In genomic region chr6:30620994-30621393, GRCm38 (mm10) we compare ENCODE assay signal across 21 mouse cellular contexts. TPM values are rescaled to one million over a fixed set of nuclear protein-coding genes. Genes with fewer than 3 reads are reported as not detected.
A peak's percentile ranks its signal among the peaks of the same experiment; 100 is the strongest.
DNase-seq lines count a peak whose midpoint lies in the region; ATAC-seq and TF ChIP-seq lines count a peak whose summit lies in the region.
"Had no signal": no experiment of that assay in that cellular context is flagged by ENCODE, and none has a peak within 500 bp of the region (broad histone marks: within the 10 kb centered on the region; RNA-seq: fewer than 3 reads in every experiment).

No protein-coding gene starts in this region.

- no peak for TF ChIP-seq CTCF in lung, embryonic 14.5 days (IDR thresholded peaks at IDR 0.05; ENCODE audit: low read depth)

- no peak for ATAC-seq in heart, embryonic 11.5 days (replicated peaks; ENCODE audit: insufficient number of reproducible peaks, low FRiP score, low TSS enrichment)
- no peak for ATAC-seq in lung, embryonic 14.5 days (ENCODE audit: insufficient read depth)
- ATAC-seq in embryonic facial prominence, embryonic 15.5 days (ENCODE audit: insufficient number of reproducible peaks, low FRiP score, low TSS enrichment, low read depth) = no peak
- ATAC-seq in limb, embryonic 13.5 days (ENCODE audit: low FRiP score, low read depth) = 0 out of 2 replicates have a peak, but pooled peaks have one; percentile 35
- no peak for ATAC-seq in granulocyte monocyte progenitor cell, adult 5-6 weeks (replicated peaks; ENCODE audit: poor library complexity, severe bottlenecking)

- WGBS in heart, embryonic 11.5 days (ENCODE audit: insufficient replicate concordance) = 70% methylated on average over 6 of the region's 6 CpGs
- 82% methylated on average over 6 of the region's 6 CpGs for WGBS in lung, embryonic 14.5 days
- WGBS in embryonic facial prominence, embryonic 15.5 days = 66% methylated on average over 6 of the region's 6 CpGs
- 73% methylated on average over 6 of the region's 6 CpGs for WGBS in limb, embryonic 13.5 days

- H3K4me3 ChIP-seq in heart, embryonic 11.5 days (ENCODE audit: low read depth, low read length) = no peak overlapping the region
- no peak overlapping the region for H3K4me3 ChIP-seq in lung, embryonic 14.5 days (ENCODE audit: low read depth, low read length)
- no peak overlapping the region for H3K4me3 ChIP-seq in embryonic facial prominence, embryonic 15.5 days (replicated peaks)
- no peak overlapping the region for H3K4me3 ChIP-seq in limb, embryonic 13.5 days
- H3K4me3 ChIP-seq: neural tube, embryonic 15.5 days had no signal

- no peaks in the 10 kb centered on the region for H3K36me3 ChIP-seq in heart, embryonic 11.5 days (ENCODE audit: control insufficient read depth, insufficient read depth, low read length)
- no peaks in the 10 kb centered on the region for H3K36me3 ChIP-seq in lung, embryonic 14.5 days (ENCODE audit: insufficient read depth)
- no peaks in the 10 kb centered on the region for H3K36me3 ChIP-seq in embryonic facial prominence, embryonic 15.5 days
- H3K36me3 ChIP-seq in limb, embryonic 13.5 days = no peaks in the 10 kb centered on the region
- H3K36me3 ChIP-seq: neural tube, embryonic 15.5 days had no signal

- DNase-seq in heart, postnatal 36 days = no peak
- DNase-seq in lung, embryonic 14.5 days = no peak
- DNase-seq in lung, postnatal 36 days = no peak
- DNase-seq: adrenal gland, adult 2 months; cerebellum, adult 9-10 months; kidney, postnatal 14 days; retina, postnatal 1 day; thymus, postnatal 4 days had no signal

- H3K9ac ChIP-seq in heart, embryonic 11.5 days (ENCODE audit: low read depth, low read length) = no peak overlapping the region
- H3K9ac ChIP-seq in lung, embryonic 14.5 days = no peak overlapping the region
- no peak overlapping the region for H3K9ac ChIP-seq in embryonic facial prominence, embryonic 15.5 days
- no peak overlapping the region for H3K9ac ChIP-seq in limb, embryonic 13.5 days
- H3K9ac ChIP-seq: neural tube, embryonic 15.5 days had no signal

- intact Hi-C loops in heart, postnatal 36 days (cut with DNase I) = no loop called here

- H3K27me3 ChIP-seq in heart, embryonic 11.5 days (ENCODE audit: control insufficient read depth, insufficient read depth, low read length) = no peaks in the 10 kb centered on the region
- no peaks in the 10 kb centered on the region for H3K27me3 ChIP-seq in lung, embryonic 14.5 days (ENCODE audit: insufficient read depth, low read length)
- H3K27me3 ChIP-seq in embryonic facial prominence, embryonic 15.5 days = no peaks in the 10 kb centered on the region
- H3K27me3 ChIP-seq in limb, embryonic 13.5 days = no peaks in the 10 kb centered on the region
- H3K27me3 ChIP-seq: neural tube, embryonic 15.5 days had no signal

- H3K4me2 ChIP-seq in heart, embryonic 11.5 days = no peak overlapping the region
- H3K4me2 ChIP-seq in lung, embryonic 14.5 days = no peak overlapping the region
- H3K4me2 ChIP-seq in embryonic facial prominence, embryonic 15.5 days (replicated peaks) = no peak overlapping the region
- H3K4me2 ChIP-seq in limb, embryonic 13.5 days (replicated peaks) = no peak overlapping the region
- H3K4me2 ChIP-seq: neural tube, embryonic 15.5 days had no signal

- H3K4me1 ChIP-seq in heart, embryonic 11.5 days (ENCODE audit: control insufficient read depth, insufficient read depth, low read length) = peaks cover 50% of the 10 kb centered on the region
- H3K4me1 ChIP-seq in lung, embryonic 14.5 days (ENCODE audit: insufficient read depth) = peaks cover 23% of the 10 kb centered on the region
- peaks cover 40% of the 10 kb centered on the region for H3K4me1 ChIP-seq in embryonic facial prominence, embryonic 15.5 days
- H3K4me1 ChIP-seq in limb, embryonic 13.5 days = peaks cover 40% of the 10 kb centered on the region

- H3K9me3 ChIP-seq in heart, embryonic 11.5 days (replicated peaks; ENCODE audit: control insufficient read depth, low read length) = no peaks in the 10 kb centered on the region
- H3K9me3 ChIP-seq in lung, embryonic 14.5 days (ENCODE audit: low read depth, low read length) = no peaks in the 10 kb centered on the region
- H3K9me3 ChIP-seq in embryonic facial prominence, embryonic 15.5 days (replicated peaks) = no peaks in the 10 kb centered on the region
- H3K9me3 ChIP-seq in limb, embryonic 13.5 days = no peaks in the 10 kb centered on the region
- H3K9me3 ChIP-seq: neural tube, embryonic 15.5 days had no signal

- peak overlapping the region; percentile 70 for H3K27ac ChIP-seq in heart, embryonic 11.5 days (ENCODE audit: low read depth, low read length)
- H3K27ac ChIP-seq in lung, embryonic 14.5 days (ENCODE audit: low read depth) = peak overlapping the region; percentile 87
- H3K27ac ChIP-seq in embryonic facial prominence, embryonic 15.5 days (replicated peaks) = peak overlapping the region; percentile 13; the same call in 1 of the 2 replicates
- peak overlapping the region; percentile 23; the same call in 1 of the 2 replicates for H3K27ac ChIP-seq in limb, embryonic 13.5 days
- H3K27ac ChIP-seq: neural tube, embryonic 15.5 days had no signal

RNA-seq across cellular contexts. Expression of gene Cpa5, which starts 10.2 kb away (rescaled TPM):
- polyA plus RNA-seq in heart, embryonic 11.5 days (2014; fragmentation: Nextera tagmentation; extraction: Ambion mirVana) = 1.4 and 2.7 TPM in 2 replicates
- total RNA-seq in heart, postnatal 36 days (2021) = not detected
- 0.11 TPM in 1 of 2 replicates, not detected in the other for polyA plus RNA-seq in lung, embryonic 14.5 days (2014; fragmentation: Nextera tagmentation; extraction: Ambion mirVana)
- 0.43 and 1.3 TPM in 2 replicates for polyA plus RNA-seq in embryonic facial prominence, embryonic 15.5 days (2015; fragmentation: Nextera tagmentation; extraction: Ambion mirVana)
- 0.33 and 0.79 TPM in 2 replicates for polyA plus RNA-seq in limb, embryonic 13.5 days (2015; fragmentation: Nextera tagmentation; extraction: Ambion mirVana)
- not detected in 2 replicates for total RNA-seq in granulocyte monocyte progenitor cell, adult 5-6 weeks (2014; fragmentation: Nextera tagmentation)
- total RNA-seq in granulocyte monocyte progenitor cell, adult 5-6 weeks (2017) = not detected in 2 replicates
- total RNA-seq: adrenal gland, adult 2 months; ES-E14; layer of hippocampus, postnatal 10 days; left cerebral cortex, postnatal 36 days; megakaryocyte progenitor cell, adult 5-6 weeks; monocyte, adult 5-6 weeks had no signal
- polyA plus RNA-seq: adrenal gland, adult 2 months; C2C12; neural tube, embryonic 15.5 days; small intestine, adult 2 months had no signal

RNA-seq across cellular contexts. Expression of gene Cpa1, which starts 18.0 kb away (rescaled TPM):
- 2.4 and 2.5 TPM in 2 replicates for polyA plus RNA-seq in heart, embryonic 11.5 days (2014; fragmentation: Nextera tagmentation; extraction: Ambion mirVana)
- under 1 TPM in 1 of 2 experiments, not detected in 1; 0.27 TPM for total RNA-seq in heart, postnatal 36 days (2021)
- polyA plus RNA-seq in lung, embryonic 14.5 days (2014; fragmentation: Nextera tagmentation; extraction: Ambion mirVana) = 1.9 and 3.0 TPM in 2 replicates
- 0.98 and 1.2 TPM in 2 replicates for polyA plus RNA-seq in embryonic facial prominence, embryonic 15.5 days (2015; fragmentation: Nextera tagmentation; extraction: Ambion mirVana)
- polyA plus RNA-seq in limb, embryonic 13.5 days (2015; fragmentation: Nextera tagmentation; extraction: Ambion mirVana) = 0.88 and 1.0 TPM in 2 replicates
- total RNA-seq in granulocyte monocyte progenitor cell, adult 5-6 weeks (2014; fragmentation: Nextera tagmentation) = not detected in 2 replicates
- not detected in 2 replicates for total RNA-seq in granulocyte monocyte progenitor cell, adult 5-6 weeks (2017)
- total RNA-seq: adrenal gland, adult 2 months; ES-E14; layer of hippocampus, postnatal 10 days; left cerebral cortex, postnatal 36 days; megakaryocyte progenitor cell, adult 5-6 weeks; monocyte, adult 5-6 weeks had no signal
- polyA plus RNA-seq: adrenal gland, adult 2 months; C2C12 had no signal

RNA-seq across cellular contexts. Expression of gene Cpa4, which starts 52.8 kb away (rescaled TPM):
- polyA plus RNA-seq in heart, embryonic 11.5 days (2014; fragmentation: Nextera tagmentation; extraction: Ambion mirVana) = 2.4 TPM in 2 replicates
- not detected for total RNA-seq in heart, postnatal 36 days (2021)
- 0.07 and 0.14 TPM in 2 replicates for polyA plus RNA-seq in lung, embryonic 14.5 days (2014; fragmentation: Nextera tagmentation; extraction: Ambion mirVana)
- polyA plus RNA-seq in embryonic facial prominence, embryonic 15.5 days (2015; fragmentation: Nextera tagmentation; extraction: Ambion mirVana) = 5.1 and 6.3 TPM in 2 replicates
- polyA plus RNA-seq in limb, embryonic 13.5 days (2015; fragmentation: Nextera tagmentation; extraction: Ambion mirVana) = 2.3 and 2.7 TPM in 2 replicates
- total RNA-seq in granulocyte monocyte progenitor cell, adult 5-6 weeks (2014; fragmentation: Nextera tagmentation) = not detected in 2 replicates
- total RNA-seq in granulocyte monocyte progenitor cell, adult 5-6 weeks (2017) = not detected in 2 replicates
- total RNA-seq: ES-E14; layer of hippocampus, postnatal 10 days; megakaryocyte progenitor cell, adult 5-6 weeks; monocyte, adult 5-6 weeks had no signal
- polyA plus RNA-seq: C2C12; gonadal fat pad, adult 2 months; small intestine, adult 2 months had no signal

Comparison
In these comparisons a context has a peak if more than half of its experiments do, and no peak if none do; other contexts are left out.
1. H3K27ac ChIP-seq: peak in every context shown above with its lines; median percentile 87 in lung, embryonic 14.5 days; 70 in heart, embryonic 11.5 days; 23 in limb, embryonic 13.5 days; 13 in embryonic facial prominence, embryonic 15.5 days.